Mouse (Mus musculus) heart, embryonic 11.5 days (tissue): ENCODE measurements around the gene Gm10642. TPM values are rescaled to one million over a fixed set of nuclear protein-coding genes. Genes with fewer than 3 reads are reported as not detected.

Source experiments
- ATAC-seq: fragments of 200-750 bp; cut with Nextera tagmentation; replicated peaks from 2 replicates; pipeline ENCODE4 v1.8.0; 2017; ENCODE audit warnings: moderate library complexity; ENCODE audit not compliant: insufficient number of reproducible peaks, low FRiP score, low TSS enrichment
- H3K27ac ChIP-seq: fragments of 300-500 bp; sonication (generic); 2 replicates; pipeline ENCODE4 v1.5.1; 2014; ENCODE audit warnings: mild to moderate bottlenecking, low read depth, low read length
- H3K27me3 ChIP-seq: fragments of 300-500 bp; sonication (generic); 2 replicates; pipeline ENCODE4 v1.6.1; 2014; ENCODE audit warnings: mild to moderate bottlenecking, low read length, mixed read lengths; ENCODE audit not compliant: control insufficient read depth, insufficient read depth
- H3K36me3 ChIP-seq: fragments of 300-500 bp; sonication (generic); 2 replicates; pipeline ENCODE4 v1.6.1; 2014; ENCODE audit warnings: mild to moderate bottlenecking, low read length, moderate library complexity, mixed read lengths; ENCODE audit not compliant: control insufficient read depth, insufficient read depth
- H3K4me1 ChIP-seq: fragments of 300-500 bp; sonication (generic); 2 replicates; pipeline ENCODE4 v1.6.1; 2014; ENCODE audit warnings: low read length; ENCODE audit not compliant: control insufficient read depth, insufficient read depth
- H3K4me2 ChIP-seq: fragments of 300-500 bp; sonication (generic); 2 replicates; pipeline ENCODE4 v1.6.1; 2014; ENCODE audit warnings: mild to moderate bottlenecking, moderate library complexity
- H3K4me3 ChIP-seq: fragments of 300-500 bp; sonication (generic); 2 replicates; pipeline ENCODE4 v1.5.1; 2014; ENCODE audit warnings: low read depth, low read length
- H3K9ac ChIP-seq: fragments of 300-500 bp; sonication (generic); 2 replicates; pipeline ENCODE4 v1.6.1; 2014; ENCODE audit warnings: mild to moderate bottlenecking, low read depth, low read length, moderate library complexity
- H3K9me3 ChIP-seq: fragments of 300-500 bp; sonication (generic); replicated peaks from 2 replicates; pipeline ENCODE4 v1.6.1; 2016; ENCODE audit warnings: low read length; ENCODE audit not compliant: control insufficient read depth
- WGBS: fragments of 180-500 bp; shearing (Covaris S2); extraction: QIAGEN DNeasy Blood & Tissue Kit; methylation state at CpG from one replicate; pipeline ENCODE4 v1.1.7; 2014; ENCODE audit not compliant: insufficient replicate concordance; 5-methylcytosine and 5-hydroxymethylcytosine counted together
- polyA plus RNA-seq: library from polyadenylated mRNA; unstranded; fragments of >200 nt; fragmentation: Nextera tagmentation; extraction: Ambion mirVana; gene quantifications from 2 replicates; pipeline ENCODE4 v1.2.1, GENCODE M21; 2014

Gm10642 gene
- polyA plus RNA-seq, 1 experiment from 2014 or later: not detected

GRCm38 (mm10) chr9:70703597-70704203, 47.6 kb downstream of the Gm10642 start:
- no peak overlapping the region for H3K27ac ChIP-seq
- H3K36me3 ChIP-seq: peaks cover 2% of the 10 kb centered on the region; the same call in 1 of the 2 replicates
- H3K27me3 ChIP-seq: no peaks in the 10 kb centered on the region
- no peaks in the 10 kb centered on the region for H3K9me3 ChIP-seq
- no peak overlapping the region for H3K9ac ChIP-seq
- ATAC-seq: no peak
- 89% methylated on average over 5 of the region's 5 CpGs for WGBS
- no peak overlapping the region for H3K4me2 ChIP-seq
- no peaks in the 10 kb centered on the region for H3K4me1 ChIP-seq
- H3K4me3 ChIP-seq: no peak overlapping the region

GRCm38 (mm10) chr9:70706444-70706843, 50.4 kb downstream of the Gm10642 start:
- Histone ChIP-seq H3K9ac (no peak overlapping the region), H3K27me3 (no peaks in the 10 kb centered on the region), H3K36me3 (peaks cover 2% of the 10 kb centered on the region; the same call in 1 of the 2 replicates), H3K9me3 (no peaks in the 10 kb centered on the region), H3K27ac (no peak overlapping the region), H3K4me2 (no peak overlapping the region), H3K4me1 (no peaks in the 10 kb centered on the region), H3K4me3 (no peak overlapping the region)
- WGBS: 94% methylated on average over 1 of the region's 1 CpGs
- no peak for ATAC-seq

Other genes starting within 250 kb of the Gm10642 start
- 172 and 173 TPM in 2 replicates for gene Ccnb2, start 234.7 kb upstream of the Gm10642 start, polyA plus RNA-seq
- 25.2 and 26.0 TPM in 2 replicates for gene Rnf111, start 152.5 kb upstream of the Gm10642 start, polyA plus RNA-seq
- 40.6 and 48.3 TPM in 2 replicates for gene Sltm, start 113.5 kb upstream of the Gm10642 start, polyA plus RNA-seq
- 9.0 and 9.7 TPM in 2 replicates for gene Mindy2, start 923 bp downstream of the Gm10642 start, polyA plus RNA-seq
- gene Adam10, start 22.7 kb downstream of the Gm10642 start, polyA plus RNA-seq: 70.2 and 80.2 TPM in 2 replicates